Mouse (Mus musculus): ENCODE measurements around the gene Tmem205.

GRCm38 (mm10) chr9:21961366-21961980 is 34.1 kb upstream of the Tmem205 start:
- TF ChIP-seq CTCF (IDR thresholded peaks at IDR 0.05; ENCODE audit: insufficient read depth, low read depth, low read length) (no peak), POLR2A (IDR thresholded peaks at IDR 0.05; ENCODE audit: insufficient read depth, low read depth, low read length) (no peak)
